Mouse (Mus musculus) cerebellum, adult 11 months (tissue): ENCODE results near the gene Coq5.
"Not testable (repeated sequence)": the region's sequence is repeated elsewhere in the genome, so short reads cannot be mapped to it uniquely, and the experiment has no call there.

ENCODE experiments used
- DNase-seq: peaks from one replicate; pipeline ENCODE4 v3.0.0; 2022

Gene Coq5

GRCm38 (mm10) chr5:115267469-115268045 lies 11.9 kb upstream of the Coq5 start:
- no peak for DNase-seq

GRCm38 (mm10) chr5:115268266-115268665 lies 11.2 kb upstream of the Coq5 start:
- no peak for DNase-seq

GRCm38 (mm10) chr5:115269969-115270368 lies 9.5 kb upstream of the Coq5 start:
- no peak for DNase-seq

GRCm38 (mm10) chr5:115271931-115272811 lies 7.3 kb upstream of the Coq5 start:
- no peak for DNase-seq

DNA sequence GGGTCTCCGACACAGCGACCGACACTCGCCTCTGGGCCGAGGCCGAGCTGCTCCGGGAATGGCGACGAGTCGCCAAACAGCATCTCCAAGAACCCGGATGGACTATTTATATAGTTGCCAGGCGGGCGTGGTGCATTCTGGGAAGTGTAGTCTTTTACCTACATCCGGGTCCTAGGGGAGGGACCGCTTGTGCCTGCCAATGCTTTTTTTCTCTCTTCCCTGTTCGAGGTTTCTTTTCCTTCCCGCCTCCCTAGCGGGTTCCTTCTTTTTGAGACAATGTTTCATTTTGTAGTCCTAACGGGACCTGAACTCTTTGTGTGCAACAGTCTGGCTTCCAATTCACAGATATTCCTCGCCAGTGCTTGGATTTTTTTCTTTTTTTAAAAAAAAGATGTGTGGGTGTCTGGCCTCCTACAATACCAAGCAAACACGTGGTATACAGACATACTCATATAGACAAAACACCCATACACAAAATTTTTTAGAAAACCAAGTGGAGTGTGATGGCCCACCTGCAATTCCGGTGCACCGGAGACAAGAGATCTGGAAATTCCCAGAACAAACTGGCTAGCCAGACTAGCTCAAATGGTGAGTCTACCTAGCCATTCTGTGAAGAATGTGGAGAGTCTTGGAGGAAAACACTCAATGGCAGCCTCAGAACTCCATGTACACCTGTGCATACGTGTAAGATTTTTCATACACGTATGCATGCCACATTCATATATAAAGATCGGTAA lies 6.5 kb upstream of the Coq5 start, which contains the start of gene Rnf10:
Rnf10 (minus strand) TSS at position 87 of the 737 bp plus-strand sequence.
- DNase-seq: peak; percentile 98

DNA sequence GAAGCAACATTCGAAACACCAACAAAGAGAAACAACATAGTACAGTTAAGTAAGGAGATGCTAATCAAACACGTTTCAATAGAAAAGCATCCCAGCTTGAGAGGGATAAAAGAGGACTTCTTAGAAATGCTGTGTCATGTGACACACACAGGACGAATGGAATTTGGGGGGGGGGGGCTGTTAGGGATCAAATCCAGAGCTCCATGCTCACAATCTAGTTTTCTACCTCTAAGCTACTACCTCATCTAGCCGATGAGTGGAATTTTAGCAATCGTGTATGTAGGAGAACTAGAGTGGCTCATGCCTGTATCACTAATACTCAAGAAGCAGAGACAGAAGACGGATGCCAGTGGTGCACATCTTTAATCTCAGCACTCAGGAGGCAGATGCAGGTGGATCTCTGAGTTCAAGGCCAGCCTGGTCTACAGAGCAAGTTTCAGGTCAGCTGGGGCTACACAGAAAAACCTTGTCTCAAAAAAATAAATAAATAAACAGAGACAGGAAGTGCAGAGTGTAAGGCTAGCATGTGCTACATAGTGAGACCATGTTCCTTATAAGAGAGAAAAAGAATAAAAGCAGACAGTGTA lies 5.8 kb upstream of the Coq5 start:
- DNase-seq: no peak

DNA sequence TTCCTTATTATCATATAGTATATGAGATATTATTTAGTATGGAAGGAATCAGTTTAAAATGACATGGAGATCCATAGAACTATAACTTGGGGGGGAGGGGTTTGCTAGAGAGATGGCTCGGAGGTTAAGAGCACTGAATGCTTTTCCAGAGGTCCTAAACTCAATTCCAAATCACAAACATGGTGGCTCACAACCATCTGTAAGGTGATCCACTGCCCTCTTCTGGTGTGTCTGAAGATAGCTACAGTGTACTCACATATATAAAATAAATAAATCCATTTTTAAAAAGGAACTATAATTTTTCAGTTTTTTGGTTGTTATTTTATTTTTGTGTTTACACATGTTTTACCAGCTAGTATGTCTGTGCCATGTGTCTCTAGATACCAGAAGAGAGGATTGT lies 5.1 kb upstream of the Coq5 start:
- no peak for DNase-seq

DNA sequence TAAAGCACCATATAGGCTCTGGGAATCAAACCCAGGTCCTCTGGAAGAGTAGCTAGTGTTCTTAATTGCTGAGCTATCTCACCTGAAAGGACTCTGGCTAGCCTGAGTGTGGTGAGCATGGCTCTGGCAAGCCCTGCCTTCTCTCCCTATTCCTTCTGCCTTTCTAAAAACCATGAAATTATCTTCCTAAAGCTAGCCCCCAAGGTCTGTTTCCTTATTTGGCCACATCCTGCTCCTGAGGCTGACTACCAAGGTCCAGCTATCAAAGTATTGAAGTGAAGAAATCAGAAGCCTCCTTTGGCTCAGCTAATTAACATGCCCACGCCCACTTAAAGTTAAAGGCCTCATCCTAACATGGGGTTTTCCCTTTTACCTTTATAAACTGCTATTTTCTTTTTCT lies 4.7 kb upstream of the Coq5 start:
- no peak for DNase-seq

DNA sequence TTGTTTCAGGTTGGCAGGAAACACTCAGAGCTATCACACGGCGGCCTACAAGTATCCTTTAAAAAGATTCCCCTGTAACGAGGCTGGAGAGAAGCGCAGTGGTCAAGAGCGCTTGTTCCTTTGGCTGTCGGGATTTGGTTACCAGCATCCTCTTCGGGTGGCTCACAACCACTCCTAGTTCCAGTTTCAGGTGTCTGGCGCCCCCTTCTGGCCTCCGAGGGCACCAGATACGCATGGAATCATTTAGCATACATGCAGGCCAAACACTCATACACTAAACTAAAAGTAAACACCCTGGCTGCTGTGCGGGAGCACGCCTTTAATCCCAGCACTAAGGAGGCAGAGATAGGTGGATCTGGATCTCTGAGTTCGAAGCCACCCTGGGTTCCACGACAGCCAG lies 3.5 kb upstream of the Coq5 start:
- no peak for DNase-seq

GRCm38 (mm10) chr5:115278053-115278452 lies 1.4 kb upstream of the Coq5 start:
- no peak for DNase-seq

- no peak for DNase-seq
Observed at GRCm38 (mm10) chr5:115278785-115279184, 681 bp upstream of the Coq5 start.

DNA sequence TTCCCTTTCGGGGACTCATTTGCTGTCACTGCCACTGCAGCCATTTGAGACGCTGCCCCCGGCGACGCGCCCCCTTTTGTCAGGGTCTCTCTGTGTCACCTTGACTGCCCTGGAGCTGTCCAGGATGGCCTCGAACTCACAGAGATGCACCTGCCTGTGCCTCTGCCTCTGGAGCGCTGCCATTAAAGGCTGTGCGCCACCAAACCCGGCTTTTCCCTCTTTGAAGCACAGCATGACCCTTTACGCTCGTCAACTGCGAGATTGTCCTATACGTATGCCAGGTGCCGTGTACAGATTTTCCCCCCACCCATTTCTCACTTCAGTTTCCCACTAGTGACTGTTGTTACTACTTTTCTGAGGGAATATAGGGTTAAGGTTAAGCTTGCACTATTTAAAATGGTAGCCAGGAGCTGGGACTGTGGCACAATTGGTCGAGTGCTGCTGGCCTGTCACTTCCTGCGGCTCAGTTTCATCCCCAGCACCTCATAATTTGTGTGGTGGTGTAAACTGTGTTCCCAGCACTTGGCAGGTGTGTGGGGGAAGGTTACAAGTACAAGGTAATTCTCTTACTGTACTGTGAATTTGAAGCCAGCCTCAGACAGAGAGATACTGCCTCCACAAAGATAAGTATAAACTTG lies 703 bp downstream of the Coq5 start:
- DNase-seq: peak; percentile 41

- no peak for DNase-seq
Observed at GRCm38 (mm10) chr5:115284735-115285134, 5.3 kb downstream of the Coq5 start.

DNA sequence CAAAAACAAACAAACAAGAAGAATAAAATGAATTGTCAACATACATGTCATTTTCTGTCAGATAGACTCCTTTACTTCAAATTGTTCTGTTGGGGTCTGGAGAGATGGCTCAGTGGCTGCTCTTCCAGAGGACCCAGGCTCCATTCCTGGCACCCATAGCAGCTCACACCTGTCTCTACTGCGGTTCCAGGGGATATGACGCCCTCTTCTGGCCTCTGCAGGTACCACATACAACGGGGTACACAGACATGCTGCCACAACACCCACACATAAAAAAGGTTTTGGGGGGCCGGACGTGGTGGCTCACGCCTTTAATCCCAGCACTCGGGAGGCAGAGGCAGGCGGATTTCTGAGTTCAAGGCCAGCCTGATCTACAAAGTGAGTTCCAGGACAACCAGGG lies 14.7 kb downstream of the Coq5 start:
- no peak for DNase-seq

DNA sequence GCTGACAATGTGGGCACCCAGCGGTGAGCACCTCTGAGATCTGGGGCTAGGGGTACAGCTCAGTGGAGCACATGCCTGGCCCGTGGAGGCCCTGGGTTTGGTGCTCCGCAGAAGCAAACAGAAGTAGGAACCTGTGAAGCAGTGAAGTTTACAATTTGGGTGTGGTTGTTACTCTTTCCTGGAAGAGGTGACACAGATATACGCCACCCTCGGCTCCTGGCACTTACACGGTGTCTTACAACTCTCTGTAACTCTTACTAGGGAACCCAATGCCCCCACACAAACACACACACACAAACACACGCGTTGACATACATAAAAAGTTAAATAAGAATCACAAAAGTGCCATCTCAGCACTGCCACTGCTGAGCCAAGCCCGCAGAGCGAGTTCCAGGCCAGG lies 16.9 kb downstream of the Coq5 start:
- no peak for DNase-seq

DNA sequence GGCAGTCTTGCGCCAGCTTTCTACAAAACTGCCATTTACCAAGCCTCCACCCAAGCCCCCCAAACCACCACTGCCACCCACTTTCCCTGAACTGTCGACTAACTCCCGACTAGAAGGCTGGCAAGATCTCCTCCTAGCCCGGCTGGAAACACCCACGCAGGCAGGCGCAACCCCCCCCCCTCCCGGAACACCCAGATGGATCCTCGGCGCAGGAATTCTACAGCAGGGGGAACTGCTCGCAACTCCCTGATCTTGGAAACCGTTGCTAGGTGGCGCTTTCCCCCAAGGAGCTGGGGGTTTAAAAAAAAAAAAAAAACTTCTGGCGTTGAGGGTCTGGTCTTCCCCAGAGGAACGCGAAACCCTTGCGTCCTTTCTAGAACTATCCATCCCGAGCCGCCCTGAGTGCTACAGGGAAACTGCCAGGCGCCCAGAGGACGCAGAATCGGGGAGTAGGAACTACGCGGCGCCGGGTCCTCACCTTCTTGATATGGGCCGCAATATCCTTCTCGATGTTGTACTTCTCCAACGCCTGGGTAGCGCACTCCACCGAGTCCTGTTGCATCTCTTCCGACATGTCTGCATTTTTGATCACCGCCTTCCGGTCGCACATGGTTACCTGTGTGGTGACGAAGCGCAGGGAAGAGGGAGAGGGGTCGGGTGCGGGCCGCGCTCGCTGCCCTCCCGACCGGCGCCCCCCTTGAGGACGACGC lies 20.7 kb downstream of the Coq5 start:
- DNase-seq: peak; percentile 55

DNA sequence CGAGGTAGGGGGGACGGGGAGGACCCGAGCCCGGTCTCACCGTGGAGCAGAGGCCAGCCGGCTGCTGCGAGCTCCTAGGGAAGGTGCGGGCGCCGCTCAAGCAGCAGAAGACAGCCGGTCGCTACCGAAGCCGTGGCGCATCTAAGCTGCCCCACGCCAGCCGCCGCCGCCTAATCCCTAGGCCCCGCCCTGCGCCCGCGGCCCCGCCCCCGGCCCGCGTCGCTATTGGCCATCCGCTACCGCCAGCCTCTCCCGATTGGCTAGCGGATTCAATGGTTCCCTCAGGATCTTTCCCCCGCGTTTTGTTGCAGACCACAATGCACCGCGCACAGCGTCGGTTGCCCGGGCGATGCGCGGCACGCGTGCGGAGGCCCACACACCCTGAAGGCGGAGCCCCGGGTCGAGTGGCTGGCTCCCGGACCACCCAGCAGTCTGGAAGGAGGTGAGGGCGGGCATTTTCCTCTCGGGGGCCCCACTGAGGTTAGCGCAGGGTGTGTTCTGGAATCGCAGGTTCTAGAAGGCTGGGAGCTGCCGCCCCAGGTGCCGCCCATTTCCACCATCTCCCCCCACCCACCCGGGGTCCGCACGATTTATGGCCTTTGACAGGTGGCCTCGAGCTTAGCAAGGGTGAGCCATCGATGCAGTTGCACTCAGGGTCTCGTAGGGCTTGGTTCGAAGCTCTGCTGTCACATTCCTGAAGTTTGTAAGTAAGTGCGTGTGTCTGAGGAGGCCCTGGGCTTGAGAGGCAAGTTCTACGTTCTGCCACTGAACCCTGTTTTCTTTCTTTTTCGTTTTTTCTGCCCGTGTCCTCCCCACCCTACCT lies 21.5 kb downstream of the Coq5 start, which contains the start of gene Dynll1:
Dynll1 (minus strand) TSS at position 208 of the 823 bp plus-strand sequence.
- peak; percentile 99 for DNase-seq

- no peak for DNase-seq
Observed at GRCm38 (mm10) chr5:115301615-115302014, 22.1 kb downstream of the Coq5 start.

- DNase-seq: not testable (repeated sequence)
Observed at GRCm38 (mm10) chr5:115302190-115302589, 22.7 kb downstream of the Coq5 start.

GRCm38 (mm10) chr5:115312354-115312753 lies 32.9 kb downstream of the Coq5 start:
- no peak for DNase-seq
